Mouse (Mus musculus) forebrain, embryonic 13.5 days (tissue): ENCODE measurements around the gene Sema4d. TPM values are rescaled to one million over a fixed set of nuclear protein-coding genes. Genes with fewer than 3 reads are reported as not detected.

Experiments used
- ATAC-seq: fragments of 200-750 bp; cut with Nextera tagmentation; 2 replicates; pipeline ENCODE4 v1.8.0; 2017
- H3K27ac ChIP-seq: fragments of 300-500 bp; sonication (generic); 2 replicates; pipeline ENCODE4 v1.5.1; 2015; ENCODE audit warnings: inconsistent platforms, mild to moderate bottlenecking, moderate library complexity
- H3K27me3 ChIP-seq: fragments of 300-500 bp; sonication (generic); 2 replicates; pipeline ENCODE4 v1.6.1; 2015; ENCODE audit warnings: mild to moderate bottlenecking, inconsistent platforms
- H3K36me3 ChIP-seq: fragments of 300-500 bp; sonication (generic); 2 replicates; pipeline ENCODE4 v1.6.1; 2015; ENCODE audit warnings: mild to moderate bottlenecking, inconsistent platforms; ENCODE audit not compliant: poor library complexity, severe bottlenecking
- H3K4me1 ChIP-seq: fragments of 300-500 bp; sonication (generic); 2 replicates; pipeline ENCODE4 v1.6.1; 2015; ENCODE audit warnings: inconsistent platforms
- H3K4me2 ChIP-seq: fragments of 300-500 bp; sonication (generic); 2 replicates; pipeline ENCODE4 v1.6.1; 2015; ENCODE audit warnings: inconsistent platforms, mild to moderate bottlenecking, moderate library complexity
- H3K4me3 ChIP-seq: fragments of 300-500 bp; sonication (generic); 2 replicates; pipeline ENCODE4 v1.5.1; 2015; ENCODE audit warnings: mild to moderate bottlenecking, inconsistent platforms
- H3K9ac ChIP-seq: fragments of 300-500 bp; sonication (generic); 2 replicates; pipeline ENCODE4 v1.6.1; 2015; ENCODE audit warnings: mild to moderate bottlenecking, inconsistent platforms
- H3K9me3 ChIP-seq: fragments of 300-500 bp; sonication (generic); replicated peaks from 2 replicates; pipeline ENCODE4 v1.6.1; 2016; ENCODE audit warnings: inconsistent platforms
- WGBS: fragments of 180-500 bp; shearing (Covaris S2); methylation state at CpG from one replicate; pipeline ENCODE4 v1.1.7; 2015; 5-methylcytosine and 5-hydroxymethylcytosine counted together
- polyA plus RNA-seq: library from polyadenylated mRNA; unstranded; fragments of >200 nt; fragmentation: Nextera tagmentation; extraction: Ambion mirVana; gene quantifications from 2 replicates; pipeline ENCODE4 v1.2.1, GENCODE M21; 2015

Sema4d gene
- polyA plus RNA-seq, 1 experiment from 2014 or later: 10.8 TPM

- H3K4me3 ChIP-seq: no peak overlapping the region
- no peaks in the 10 kb centered on the region for H3K9me3 ChIP-seq
- no peaks in the 10 kb centered on the region for H3K27me3 ChIP-seq
- H3K9ac ChIP-seq: no peak overlapping the region
- peak; percentile 36; the same call in 1 of the 2 replicates for ATAC-seq
- H3K4me1 ChIP-seq: peaks cover 29% of the 10 kb centered on the region
- WGBS: 29% methylated on average over 12 of the region's 12 CpGs
- H3K27ac ChIP-seq: no peak overlapping the region
- H3K4me2 ChIP-seq: no peak overlapping the region
- no peaks in the 10 kb centered on the region for H3K36me3 ChIP-seq
Measured at GRCm38 (mm10) chr13:51808141-51808540, 14.6 kb upstream of the Sema4d start.

- Histone ChIP-seq H3K27me3 (no peaks in the 10 kb centered on the region), H3K4me3 (no peak overlapping the region), H3K4me2 (no peak overlapping the region), H3K36me3 (no peaks in the 10 kb centered on the region), H3K27ac (peak overlapping the region; percentile 86), H3K9me3 (no peaks in the 10 kb centered on the region), H3K9ac (peak overlapping the region; percentile 30; the same call in 1 of the 2 replicates), H3K4me1 (peaks cover 20% of the 10 kb centered on the region)
- ATAC-seq: peak; percentile 52; the same call in 1 of the 2 replicates
- WGBS: 81% methylated on average over 15 of the region's 15 CpGs
Measured at GRCm38 (mm10) chr13:51806220-51806619, 12.7 kb upstream of the Sema4d start.

- H3K27me3 ChIP-seq: no peaks in the 10 kb centered on the region
- H3K36me3 ChIP-seq: no peaks in the 10 kb centered on the region
- H3K9ac ChIP-seq: peak overlapping the region; percentile 30
- H3K9me3 ChIP-seq: no peaks in the 10 kb centered on the region
- H3K4me3 ChIP-seq: no peak overlapping the region
- no peak overlapping the region for H3K4me2 ChIP-seq
- peaks cover 20% of the 10 kb centered on the region for H3K4me1 ChIP-seq
- WGBS: 55% methylated on average over 4 of the region's 4 CpGs
- ATAC-seq: peak; percentile 52; the same call in 1 of the 2 replicates
- H3K27ac ChIP-seq: peak overlapping the region; percentile 86
Measured at GRCm38 (mm10) chr13:51805634-51806033, 12.1 kb upstream of the Sema4d start.

GRCm38 (mm10) chr13:51800921-51801320 is 7.4 kb upstream of the Sema4d start:
- H3K27ac ChIP-seq: peak overlapping the region; percentile 75
- peak; percentile 50; the same call in 1 of the 2 replicates for ATAC-seq

GRCm38 (mm10) chr13:51799735-51800522 is 6.4 kb upstream of the Sema4d start:
- no peak overlapping the region for H3K4me2 ChIP-seq
- H3K27ac ChIP-seq: no peak overlapping the region; the same call in 1 of the 2 replicates
- WGBS: 88% methylated on average over 16 of the region's 16 CpGs
- no peak for ATAC-seq
- no peak overlapping the region for H3K9ac ChIP-seq
- peaks cover under 1% of the 10 kb centered on the region; the same call in 1 of the 2 replicates for H3K4me1 ChIP-seq
- no peaks in the 10 kb centered on the region for H3K9me3 ChIP-seq
- no peaks in the 10 kb centered on the region for H3K36me3 ChIP-seq
- no peaks in the 10 kb centered on the region for H3K27me3 ChIP-seq
- no peak overlapping the region for H3K4me3 ChIP-seq

More at GRCm38 (mm10) chr13:51800921-51801320, 7.4 kb upstream of the Sema4d start:
- Histone ChIP-seq H3K27me3 (no peaks in the 10 kb centered on the region), H3K36me3 (no peaks in the 10 kb centered on the region), H3K4me3 (no peak overlapping the region), H3K4me2 (no peak overlapping the region), H3K4me1 (peaks cover 9% of the 10 kb centered on the region), H3K9me3 (no peaks in the 10 kb centered on the region), H3K9ac (no peak overlapping the region)
- WGBS: 73% methylated on average over 9 of the region's 9 CpGs

GRCm38 (mm10) chr13:51797899-51798746 is 4.6 kb upstream of the Sema4d start:
- Histone ChIP-seq H3K27ac (no peak overlapping the region), H3K9me3 (no peaks in the 10 kb centered on the region), H3K9ac (no peak overlapping the region), H3K4me3 (no peak overlapping the region), H3K4me1 (no peaks in the 10 kb centered on the region), H3K4me2 (no peak overlapping the region), H3K36me3 (no peaks in the 10 kb centered on the region), H3K27me3 (no peaks in the 10 kb centered on the region)
- no peak for ATAC-seq
- WGBS: 64% methylated on average over 8 of the region's 8 CpGs

GRCm38 (mm10) chr13:51793948-51794347 is 401 bp upstream of the Sema4d start:
- Histone ChIP-seq H3K4me1 (peaks cover 38% of the 10 kb centered on the region), H3K9ac (no peak overlapping the region), H3K9me3 (no peaks in the 10 kb centered on the region), H3K27me3 (peaks cover 12% of the 10 kb centered on the region; the same call in 1 of the 2 replicates), H3K27ac (no peak overlapping the region), H3K36me3 (no peaks in the 10 kb centered on the region), H3K4me3 (peak overlapping the region; percentile 88), H3K4me2 (peak overlapping the region; percentile 95)
- peak; percentile 10; the same call in 1 of the 2 replicates for ATAC-seq
- 41% methylated on average over 4 of the region's 7 CpGs for WGBS

GRCm38 (mm10) chr13:51792729-51793424 is 670 bp downstream of the Sema4d start:
- H3K9me3 ChIP-seq: no peaks in the 10 kb centered on the region
- peaks cover 12% of the 10 kb centered on the region; the same call in 1 of the 2 replicates for H3K27me3 ChIP-seq
- peaks cover 38% of the 10 kb centered on the region for H3K4me1 ChIP-seq
- H3K4me3 ChIP-seq: peak overlapping the region; percentile 88
- peak overlapping the region; percentile 48 for H3K27ac ChIP-seq
- no peaks in the 10 kb centered on the region for H3K36me3 ChIP-seq
- WGBS: under 1% methylated on average over 42 of the region's 43 CpGs
- H3K4me2 ChIP-seq: peak overlapping the region; percentile 95
- peak overlapping the region; percentile 86 for H3K9ac ChIP-seq
- ATAC-seq: peak; percentile 61

- H3K27me3 ChIP-seq: peaks cover 12% of the 10 kb centered on the region; the same call in 1 of the 2 replicates
- H3K4me2 ChIP-seq: peak overlapping the region; percentile 95
- peaks cover 38% of the 10 kb centered on the region for H3K4me1 ChIP-seq
- 32% methylated on average over 11 of the region's 11 CpGs for WGBS
- no peak overlapping the region for H3K27ac ChIP-seq
- no peaks in the 10 kb centered on the region for H3K36me3 ChIP-seq
- H3K9ac ChIP-seq: peak overlapping the region; percentile 86
- peak overlapping the region; percentile 88 for H3K4me3 ChIP-seq
- no peaks in the 10 kb centered on the region for H3K9me3 ChIP-seq
- ATAC-seq: peak; percentile 5; the same call in 1 of the 2 replicates
Measured at GRCm38 (mm10) chr13:51792135-51792573, 1.4 kb downstream of the Sema4d start.

- no peak for ATAC-seq
- Histone ChIP-seq H3K4me1 (peaks cover 38% of the 10 kb centered on the region), H3K9me3 (no peaks in the 10 kb centered on the region), H3K4me3 (peak overlapping the region; percentile 88), H3K36me3 (no peaks in the 10 kb centered on the region), H3K4me2 (peak overlapping the region; percentile 95), H3K27ac (no peak overlapping the region), H3K27me3 (peaks cover 12% of the 10 kb centered on the region; the same call in 1 of the 2 replicates), H3K9ac (no peak overlapping the region)
- 68% methylated on average over 3 of the region's 3 CpGs for WGBS
Measured at GRCm38 (mm10) chr13:51791604-51792003, 1.9 kb downstream of the Sema4d start.

GRCm38 (mm10) chr13:51790793-51791192 is 2.8 kb downstream of the Sema4d start:
- H3K4me3 ChIP-seq: no peak overlapping the region
- peaks cover 12% of the 10 kb centered on the region; the same call in 1 of the 2 replicates for H3K27me3 ChIP-seq
- no peaks in the 10 kb centered on the region for H3K9me3 ChIP-seq
- WGBS: 76% methylated on average over 5 of the region's 5 CpGs
- H3K36me3 ChIP-seq: no peaks in the 10 kb centered on the region
- ATAC-seq: no peak
- H3K4me1 ChIP-seq: peaks cover 38% of the 10 kb centered on the region
- no peak overlapping the region for H3K9ac ChIP-seq
- no peak overlapping the region; the same call in 1 of the 2 replicates for H3K4me2 ChIP-seq
- no peak overlapping the region for H3K27ac ChIP-seq
